ENCODE assay signal across 32 mouse cellular contexts in genomic region chr17:50620794-50621537, GRCm38 (mm10).
DNase-seq lines count a peak whose midpoint lies in the region; ATAC-seq and TF ChIP-seq lines count a peak whose summit lies in the region.
"Had no signal": no experiment of that assay in that cellular context is flagged by ENCODE, and none has a peak within 500 bp of the region (broad histone marks: within the 10 kb centered on the region; RNA-seq: fewer than 3 reads in every experiment).

No protein-coding gene starts in this region.

- H3K36me3 ChIP-seq in MEL (ENCODE audit: control insufficient read depth in 1 of 2, insufficient read depth in 2 of 2, low read length in 2 of 2) = peaks cover 14 to 38% of the 10 kb centered on the region in 2 experiments
- H3K36me3 ChIP-seq in heart, embryonic 12.5 days = no peaks in the 10 kb centered on the region
- H3K36me3 ChIP-seq: embryonic facial prominence, embryonic 10.5 days; embryonic facial prominence, embryonic 13.5 days; forebrain, embryonic 12.5 days; forebrain, embryonic 15.5 days; G1E; heart, embryonic 13.5 days; hindbrain, embryonic 10.5 days; hindbrain, embryonic 13.5 days; intestine, embryonic 15.5 days had no signal

- no peak overlapping the region for H3K9ac ChIP-seq in MEL (ENCODE audit: control insufficient read depth, low read depth, low read length, poor library complexity, severe bottlenecking)
- no peak overlapping the region for H3K9ac ChIP-seq in heart, embryonic 12.5 days
- H3K9ac ChIP-seq: embryonic facial prominence, embryonic 13.5 days; forebrain, embryonic 12.5 days; forebrain, embryonic 15.5 days; heart, embryonic 13.5 days; hindbrain, embryonic 13.5 days; intestine, embryonic 15.5 days had no signal

- no peak for TF ChIP-seq CTCF in MEL (IDR thresholded peaks at IDR 0.05 in 2 of 3, conservative IDR thresholded peaks at IDR 0.05 in 1 of 3; ENCODE audit: control insufficient read depth in 1 of 3, insufficient read depth in 1 of 3, low read depth in 2 of 3, low read length in 3 of 3, poor library complexity in 1 of 3, severe bottlenecking in 1 of 3)

- no peak overlapping the region for H3K4me3 ChIP-seq in MEL (ENCODE audit: control insufficient read depth in 1 of 2, insufficient read depth in 1 of 2, low read depth in 2 of 2, low read length in 2 of 2)
- H3K4me3 ChIP-seq in heart, embryonic 12.5 days = no peak overlapping the region
- H3K4me3 ChIP-seq: embryonic facial prominence, embryonic 10.5 days; embryonic facial prominence, embryonic 13.5 days; erythroblast, embryonic 14.5 days; forebrain, embryonic 12.5 days; forebrain, embryonic 15.5 days; gastrocnemius, adult 2 months; heart, embryonic 13.5 days; hindbrain, embryonic 10.5 days; hindbrain, embryonic 13.5 days; intestine, embryonic 15.5 days had no signal

- H3K79me2 ChIP-seq in MEL (ENCODE audit: control insufficient read depth, insufficient read depth, low read length, poor library complexity) = peaks cover 12% of the 10 kb centered on the region; the same call in 1 of the 2 replicates

- DNase-seq in MEL (ENCODE audit: low read depth, low spot score) = peak; percentile 70
- no peak for DNase-seq in adrenal gland, postnatal 4 days (ENCODE audit: low spot score in 2 of 2)
- no peak for DNase-seq in frontal cortex, postnatal 14 days (ENCODE audit: low spot score in 2 of 2)
- DNase-seq: adrenal gland, postnatal 10 days; adrenal gland, postnatal 36 days; B cell, adult 2 months; cerebellum, adult 11 months; cerebellum, adult 2 months; cerebellum, adult 9-11 months; cerebellum, postnatal 25 days; embryo, embryonic 11 days; gastrocnemius, adult 2 months; gastrocnemius, postnatal 14 days; heart, postnatal 14 days; kidney, adult 11 months; kidney, adult 8-10 months had no signal

- TF ChIP-seq POLR2A in MEL (IDR thresholded peaks at IDR 0.05; ENCODE audit: control insufficient read depth in 1 of 2, insufficient read depth in 1 of 2, low read depth in 1 of 2, low read length in 2 of 2, poor library complexity in 1 of 2) = no peak

- peak; percentile 63; the same call in 1 of the 2 replicates for ATAC-seq in common myeloid progenitor, adult 5-6 weeks (replicated peaks; ENCODE audit: low read depth, poor library complexity, severe bottlenecking)
- ATAC-seq in megakaryocyte, adult 5-6 weeks (ENCODE audit: poor library complexity, severe bottlenecking) = 0 out of 2 replicates have a peak, but pooled peaks have one; percentile 27
- no peak for ATAC-seq in heart, embryonic 12.5 days (ENCODE audit: insufficient number of reproducible peaks, low FRiP score)
- ATAC-seq: activated CD4-positive, CD25-positive, alpha-beta regulatory T cell, adult 4 months; forebrain, embryonic 15.5 days; hindbrain, embryonic 16.5 days; intestine, embryonic 15.5 days had no signal

- no peaks in the 10 kb centered on the region for H3K27me3 ChIP-seq in MEL (ENCODE audit: control insufficient read depth in 1 of 2, insufficient read depth in 2 of 2, low read length in 2 of 2)
- H3K27me3 ChIP-seq in heart, embryonic 12.5 days (replicated peaks) = no peaks in the 10 kb centered on the region
- H3K27me3 ChIP-seq: CH12.LX; embryonic facial prominence, embryonic 13.5 days; forebrain, embryonic 12.5 days; forebrain, embryonic 15.5 days; heart, embryonic 13.5 days; hindbrain, embryonic 13.5 days; intestine, embryonic 15.5 days had no signal

- 68% methylated on average over 7 of the region's 7 CpGs for WGBS in heart, embryonic 12.5 days

- peak overlapping the region; percentile 65 for H3K27ac ChIP-seq in MEL (ENCODE audit: control insufficient read depth, low read depth, low read length)
- no peak overlapping the region for H3K27ac ChIP-seq in heart, embryonic 12.5 days (ENCODE audit: poor library complexity, severe bottlenecking)
- H3K27ac ChIP-seq: embryonic facial prominence, embryonic 10.5 days; embryonic facial prominence, embryonic 13.5 days; forebrain, embryonic 12.5 days; forebrain, embryonic 15.5 days; gastrocnemius, adult 2 months; heart, embryonic 13.5 days; hindbrain, embryonic 10.5 days; hindbrain, embryonic 13.5 days; intestine, embryonic 15.5 days had no signal

- H3K4me1 ChIP-seq in MEL (ENCODE audit: control insufficient read depth in 1 of 2, insufficient read depth in 2 of 2, low read length in 2 of 2) = peaks cover 18 to 21% of the 10 kb centered on the region in 2 experiments
- H3K4me1 ChIP-seq in heart, embryonic 12.5 days (replicated peaks) = no peaks in the 10 kb centered on the region
- H3K4me1 ChIP-seq: forebrain, embryonic 12.5 days; forebrain, embryonic 15.5 days; intestine, embryonic 15.5 days had no signal

- TF ChIP-seq RAD21 in MEL (IDR thresholded peaks at IDR 0.05; ENCODE audit: low read depth, low read length) = no peak

- H3K9me3 ChIP-seq in MEL (replicated peaks; ENCODE audit: insufficient read depth, low read length) = no peaks in the 10 kb centered on the region
- H3K9me3 ChIP-seq in heart, embryonic 12.5 days (replicated peaks) = no peaks in the 10 kb centered on the region
- H3K9me3 ChIP-seq: embryonic facial prominence, embryonic 10.5 days; embryonic facial prominence, embryonic 13.5 days; forebrain, embryonic 12.5 days; forebrain, embryonic 15.5 days; heart, embryonic 13.5 days; hindbrain, embryonic 10.5 days; hindbrain, embryonic 13.5 days; intestine, embryonic 15.5 days had no signal

- peak; percentile 60 to 76; a peak in 3 of 4 replicates for TF ChIP-seq EP300 in MEL (IDR thresholded peaks at IDR 0.05; ENCODE audit: low read depth in 1 of 2, low read length in 2 of 2)

- H3K4me2 ChIP-seq in heart, embryonic 12.5 days = no peak overlapping the region
- H3K4me2 ChIP-seq: embryonic facial prominence, embryonic 13.5 days; forebrain, embryonic 12.5 days; forebrain, embryonic 15.5 days; heart, embryonic 13.5 days; hindbrain, embryonic 13.5 days; intestine, embryonic 15.5 days had no signal

TF ChIP-seq in MEL, 35 proteins besides CTCF, POLR2A, EP300 and RAD21:
- TF ChIP-seq ETS1 (IDR thresholded peaks at IDR 0.05; ENCODE audit: low read depth, low read length) = peak; percentile 46; the same call in 1 of the 2 replicates
- TF ChIP-seq ZKSCAN1 (IDR thresholded peaks at IDR 0.05; ENCODE audit: low read depth, low read length) = peak; percentile 98
- peak; percentile 51 for TF ChIP-seq TCF12 (IDR thresholded peaks at IDR 0.05; ENCODE audit: low read depth, low read length)
- peak; percentile 77 for TF ChIP-seq GATA1 (IDR thresholded peaks at IDR 0.05; ENCODE audit: low read depth, low read length)
- 0 out of 2 replicates have a peak, but pooled peaks have one; percentile 18 for TF ChIP-seq POLR2AphosphoS2 (IDR thresholded peaks at IDR 0.05; ENCODE audit: low read length)
- TF ChIP-seq ZMIZ1 (IDR thresholded peaks at IDR 0.05; ENCODE audit: low read depth, low read length) = no peak
- TF ChIP-seq SIN3A (IDR thresholded peaks at IDR 0.05; ENCODE audit: low read length) = no peak
- TF ChIP-seq RCOR1 (IDR thresholded peaks at IDR 0.05; ENCODE audit: low read depth, low read length) = peak; percentile 67; the same call in 1 of the 2 replicates
TF ChIP-seq in MEL: peak in this region for 6.
